Mouse (Mus musculus): ENCODE data around the gene Ttc4. TPM values are rescaled to one million over a fixed set of nuclear protein-coding genes. Genes with fewer than 3 reads are reported as not detected.

Ttc4 gene
- polyA plus RNA-seq, 1 experiment from 2014 or later: 158 TPM

GRCm38 (mm10) chr4:106645797-106646196, 32.9 kb downstream of the Ttc4 start:
- no peak for ATAC-seq (replicated peaks)
- Histone ChIP-seq H3K36me3 (replicated peaks) (no peaks in the 10 kb centered on the region), H3K4me3 (no peak overlapping the region), H3K27me3 (replicated peaks) (peaks cover 11% of the 10 kb centered on the region), H3K9me3 (no peaks in the 10 kb centered on the region), H3K4me1 (no peaks in the 10 kb centered on the region), H3K9ac (no peak overlapping the region), H3K4me2 (no peak overlapping the region), H3K27ac (no peak overlapping the region)
- 76% methylated on average over 5 of the region's 5 CpGs for WGBS

DNA sequence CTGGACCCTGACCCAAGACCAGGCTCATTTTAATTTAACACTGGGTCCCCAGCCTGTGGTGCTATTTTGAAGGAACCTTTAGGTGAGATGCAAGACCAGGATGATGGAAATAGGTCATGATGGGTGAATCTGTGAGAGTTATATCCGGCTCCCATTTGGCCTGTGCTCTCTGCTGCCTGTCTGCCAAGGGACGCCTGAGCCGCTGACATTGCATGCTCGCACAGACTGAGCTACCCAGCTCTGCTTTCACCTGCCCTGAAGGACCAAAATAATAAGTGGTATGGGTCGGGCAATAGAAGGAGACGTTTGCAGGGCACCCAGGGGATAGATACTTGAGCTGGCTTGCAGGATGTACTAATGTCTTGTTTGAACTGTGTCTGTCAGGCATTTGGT, 34.5 kb downstream of the Ttc4 start:
- WGBS: 78% methylated on average over 6 of the region's 6 CpGs
- no peak overlapping the region for H3K4me2 ChIP-seq
- no peak overlapping the region for H3K27ac ChIP-seq
- no peaks in the 10 kb centered on the region for H3K36me3 ChIP-seq (replicated peaks)
- H3K4me1 ChIP-seq: no peaks in the 10 kb centered on the region
- H3K9me3 ChIP-seq: no peaks in the 10 kb centered on the region
- peaks cover 11% of the 10 kb centered on the region for H3K27me3 ChIP-seq (replicated peaks)
- no peak overlapping the region for H3K4me3 ChIP-seq
- ATAC-seq (replicated peaks): no peak
- no peak overlapping the region for H3K9ac ChIP-seq

DNA sequence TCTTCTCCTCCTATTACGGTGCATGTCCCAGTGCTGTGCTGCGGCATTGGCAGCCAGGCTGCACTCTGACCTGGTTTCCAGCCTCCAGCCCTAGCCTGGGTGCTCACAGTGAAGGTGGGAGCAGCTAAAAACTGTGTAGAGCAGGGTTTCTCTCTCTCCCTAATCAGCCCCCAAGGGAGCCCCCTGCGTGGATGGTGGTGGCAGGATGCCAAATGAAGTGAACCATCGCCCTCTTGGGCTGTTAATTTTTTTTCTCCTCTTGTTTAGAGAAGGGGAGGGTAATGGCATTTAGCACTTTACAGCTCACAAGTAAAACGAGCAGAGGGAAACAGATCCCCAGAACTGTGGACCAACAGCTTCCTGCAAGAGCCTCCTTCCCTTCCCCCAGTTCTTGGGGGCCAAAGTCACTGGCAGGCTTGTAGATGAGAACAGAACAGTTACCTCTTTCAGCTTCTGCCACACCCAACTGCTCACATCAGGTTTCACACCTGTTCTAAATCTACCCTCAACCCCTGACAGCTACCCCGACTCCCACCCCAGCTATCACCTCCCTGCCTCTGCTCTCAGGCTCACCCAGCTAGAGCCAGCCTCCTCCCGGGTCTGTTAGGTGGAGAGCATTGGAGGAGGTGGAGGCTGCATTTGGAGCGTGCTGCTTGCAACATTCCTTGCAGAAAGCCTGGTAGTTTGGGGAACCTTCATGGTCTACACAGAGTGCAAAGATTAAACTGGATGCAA, 35.1 kb downstream of the Ttc4 start:
- 51% methylated on average over 8 of the region's 8 CpGs for WGBS
- Histone ChIP-seq H3K9me3 (no peaks in the 10 kb centered on the region), H3K27ac (no peak overlapping the region), H3K4me3 (no peak overlapping the region), H3K27me3 (replicated peaks) (peaks cover 11% of the 10 kb centered on the region), H3K36me3 (replicated peaks) (no peaks in the 10 kb centered on the region), H3K4me1 (no peaks in the 10 kb centered on the region), H3K4me2 (no peak overlapping the region), H3K9ac (no peak overlapping the region)
- no peak for ATAC-seq (replicated peaks)

GRCm38 (mm10) chr4:106634086-106634479, 44.7 kb downstream of the Ttc4 start:
- 31% methylated on average over 9 of the region's 9 CpGs for WGBS
- H3K4me1 ChIP-seq: peaks cover 48% of the 10 kb centered on the region
- H3K4me2 ChIP-seq: peak overlapping the region; percentile 28
- ATAC-seq (replicated peaks): peak; percentile 21
- H3K27ac ChIP-seq: peak overlapping the region; percentile 89
- H3K4me3 ChIP-seq: 0 out of 2 replicates have a peak overlapping the region, but pooled peaks have one; percentile 3
- H3K9ac ChIP-seq: no peak overlapping the region
- H3K9me3 ChIP-seq: no peaks in the 10 kb centered on the region
- no peaks in the 10 kb centered on the region for H3K36me3 ChIP-seq (replicated peaks)
- H3K27me3 ChIP-seq (replicated peaks): no peaks in the 10 kb centered on the region

DNA sequence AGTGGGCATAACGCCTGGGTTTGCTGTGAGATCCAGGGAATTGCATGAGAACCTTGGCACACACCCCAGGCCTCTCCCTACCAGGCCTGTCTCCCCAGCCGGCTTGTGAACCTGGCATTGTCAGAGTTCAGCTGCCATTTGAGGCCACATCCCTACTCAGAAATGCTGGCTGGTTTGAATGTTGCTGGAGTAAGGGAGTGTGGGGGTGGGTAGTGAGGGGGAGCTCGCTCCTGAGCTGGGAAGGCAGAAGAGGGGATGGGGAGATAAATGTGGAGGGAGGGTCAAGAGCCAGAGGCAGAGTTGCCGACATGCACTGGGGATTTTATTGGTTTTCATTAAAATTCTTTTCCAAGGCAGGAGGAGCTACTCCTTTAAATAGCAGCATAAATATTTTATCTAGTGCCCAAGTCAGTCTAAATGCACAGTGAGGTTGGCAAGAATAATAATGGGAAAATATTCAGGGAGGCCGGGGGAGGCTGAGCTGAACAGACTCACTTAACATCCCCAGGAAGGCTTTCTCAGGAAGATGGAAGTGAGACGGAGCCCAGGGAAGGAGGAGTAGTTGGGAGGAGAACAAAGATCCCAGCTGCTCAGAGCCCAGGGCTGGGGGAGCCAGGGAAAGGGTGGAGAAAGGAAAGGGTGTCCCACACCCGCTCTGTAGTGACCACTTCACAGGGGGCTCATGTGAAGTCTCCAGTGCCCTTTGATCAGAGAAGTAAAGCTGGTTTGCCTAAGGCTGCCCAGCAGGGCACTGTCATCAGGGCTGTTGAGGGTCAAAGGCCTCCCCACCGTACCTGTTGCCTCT, 45.3 kb downstream of the Ttc4 start:
- H3K27ac ChIP-seq: peak overlapping the region; percentile 89
- H3K9ac ChIP-seq: no peak overlapping the region
- H3K4me1 ChIP-seq: peaks cover 48% of the 10 kb centered on the region
- H3K27me3 ChIP-seq (replicated peaks): no peaks in the 10 kb centered on the region
- 21% methylated on average over 8 of the region's 8 CpGs for WGBS
- peak overlapping the region; percentile 28 for H3K4me2 ChIP-seq
- no peaks in the 10 kb centered on the region for H3K9me3 ChIP-seq
- H3K36me3 ChIP-seq (replicated peaks): no peaks in the 10 kb centered on the region
- H3K4me3 ChIP-seq: 0 out of 2 replicates have a peak overlapping the region, but pooled peaks have one; percentile 3
- peak; percentile 60 for ATAC-seq (replicated peaks)

DNA sequence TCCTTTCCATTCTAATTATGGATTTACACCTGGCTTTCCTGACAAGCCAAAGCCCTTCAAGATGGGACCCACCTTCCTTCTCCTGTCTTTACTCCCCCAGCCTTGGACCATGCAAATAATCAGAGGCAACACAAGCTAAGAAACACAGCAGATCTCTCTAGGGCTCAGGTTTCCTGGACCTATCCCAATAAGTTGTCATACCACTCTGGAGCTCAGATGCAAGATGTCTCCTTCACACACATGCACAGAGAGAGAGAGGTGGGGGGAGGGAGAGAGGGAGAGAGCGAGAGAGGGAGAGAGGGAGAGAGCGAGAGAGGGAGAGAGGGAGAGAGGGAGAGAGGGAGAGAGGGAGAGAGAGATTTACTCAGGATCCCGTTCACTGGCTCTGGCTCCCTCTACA, 46.4 kb downstream of the Ttc4 start:
- WGBS: 38% methylated on average over 1 of the region's 3 CpGs
- no peaks in the 10 kb centered on the region for H3K9me3 ChIP-seq
- H3K4me1 ChIP-seq: peaks cover 48% of the 10 kb centered on the region
- no peaks in the 10 kb centered on the region for H3K27me3 ChIP-seq (replicated peaks)
- H3K4me2 ChIP-seq: no peak overlapping the region
- ATAC-seq (replicated peaks): no peak
- H3K9ac ChIP-seq: no peak overlapping the region
- no peaks in the 10 kb centered on the region for H3K36me3 ChIP-seq (replicated peaks)
- peak overlapping the region; percentile 89 for H3K27ac ChIP-seq
- no peak overlapping the region for H3K4me3 ChIP-seq

DNA sequence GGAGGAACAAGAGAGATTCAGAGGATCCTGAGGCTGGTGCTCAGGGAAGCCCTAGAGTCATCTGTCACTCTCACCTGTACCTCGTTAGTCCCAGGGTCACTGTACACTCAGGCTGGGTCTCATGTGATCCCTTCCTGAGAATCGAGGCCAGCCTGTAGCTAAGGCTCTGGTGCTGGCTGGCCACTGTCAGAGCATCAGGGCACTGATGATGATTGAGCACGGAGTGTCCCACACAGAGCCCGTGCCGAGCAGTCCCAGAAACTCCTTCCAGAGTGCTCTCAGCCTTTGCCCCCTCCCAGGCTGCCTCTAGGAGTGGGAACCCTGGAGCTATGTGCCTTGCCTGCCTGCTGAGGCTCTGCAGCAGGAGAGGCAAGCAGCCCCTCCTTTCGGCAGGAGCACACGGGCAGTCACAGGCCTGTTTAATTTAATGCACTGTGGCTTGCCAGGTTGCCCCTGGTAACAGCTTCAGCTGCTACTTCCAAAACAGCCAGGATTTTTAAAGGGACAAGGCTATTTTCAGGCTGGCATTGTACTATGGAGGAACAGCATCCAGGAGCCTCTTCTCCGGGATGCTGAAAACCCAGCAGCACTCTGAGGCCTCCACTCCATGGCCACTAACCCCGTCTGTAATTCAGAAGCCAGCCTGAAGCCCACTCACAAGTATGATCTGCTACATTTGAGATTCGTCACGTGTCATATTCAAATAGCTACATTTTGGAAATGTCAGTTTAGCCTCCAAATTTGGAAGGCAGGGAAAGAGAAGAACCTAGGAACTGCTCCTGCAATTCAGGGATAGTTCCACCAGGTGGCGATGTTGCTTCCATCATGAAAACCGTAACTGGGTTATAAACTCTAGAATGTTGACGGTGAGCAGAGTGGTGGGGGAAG, 48.2 kb downstream of the Ttc4 start:
- no peaks in the 10 kb centered on the region for H3K9me3 ChIP-seq

DNA sequence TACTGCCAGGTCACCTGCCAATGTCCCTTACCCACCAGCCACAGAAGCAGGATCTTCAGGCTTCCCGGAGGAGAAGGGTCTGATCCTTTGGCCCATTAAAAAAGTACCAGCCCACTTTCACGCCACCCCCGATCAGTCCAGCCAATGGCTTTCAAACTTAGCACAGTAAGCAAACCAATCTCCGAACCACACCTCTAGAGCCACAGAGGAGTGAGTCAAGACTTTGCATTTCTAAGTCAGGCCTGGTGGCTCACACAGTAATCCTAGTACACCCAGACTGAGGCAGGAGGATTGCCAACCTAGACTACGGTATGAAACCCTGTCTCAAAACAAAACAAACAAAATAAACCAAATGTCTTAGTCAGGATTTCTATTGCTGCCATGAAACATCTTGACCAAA, 49.4 kb downstream of the Ttc4 start:
- no peaks in the 10 kb centered on the region for H3K9me3 ChIP-seq
- no peak for ATAC-seq (replicated peaks)
- H3K4me3 ChIP-seq: no peak overlapping the region
- H3K27ac ChIP-seq: no peak overlapping the region
- no peaks in the 10 kb centered on the region for H3K36me3 ChIP-seq (replicated peaks)
- H3K4me2 ChIP-seq: no peak overlapping the region
- 77% methylated on average over 5 of the region's 5 CpGs for WGBS
- no peak overlapping the region for H3K9ac ChIP-seq
- 0 out of 2 replicates have a peak, but pooled peaks cover 6% of the 10 kb centered on the region for H3K27me3 ChIP-seq (replicated peaks)
- H3K4me1 ChIP-seq: peaks cover 52% of the 10 kb centered on the region

More for the DNA sequence above, 48.2 kb downstream of the Ttc4 start:
- WGBS: 12% methylated on average over 14 of the region's 14 CpGs
- peak; percentile 80 for ATAC-seq (replicated peaks)
- H3K4me3 ChIP-seq: no peak overlapping the region
- H3K27ac ChIP-seq: peak overlapping the region; percentile 88
- no peaks in the 10 kb centered on the region for H3K36me3 ChIP-seq (replicated peaks)
- H3K27me3 ChIP-seq (replicated peaks): no peaks in the 10 kb centered on the region
- H3K9ac ChIP-seq: peak overlapping the region; percentile 27
- H3K4me1 ChIP-seq: peaks cover 56% of the 10 kb centered on the region
- H3K4me2 ChIP-seq: peak overlapping the region; percentile 37

DNA sequence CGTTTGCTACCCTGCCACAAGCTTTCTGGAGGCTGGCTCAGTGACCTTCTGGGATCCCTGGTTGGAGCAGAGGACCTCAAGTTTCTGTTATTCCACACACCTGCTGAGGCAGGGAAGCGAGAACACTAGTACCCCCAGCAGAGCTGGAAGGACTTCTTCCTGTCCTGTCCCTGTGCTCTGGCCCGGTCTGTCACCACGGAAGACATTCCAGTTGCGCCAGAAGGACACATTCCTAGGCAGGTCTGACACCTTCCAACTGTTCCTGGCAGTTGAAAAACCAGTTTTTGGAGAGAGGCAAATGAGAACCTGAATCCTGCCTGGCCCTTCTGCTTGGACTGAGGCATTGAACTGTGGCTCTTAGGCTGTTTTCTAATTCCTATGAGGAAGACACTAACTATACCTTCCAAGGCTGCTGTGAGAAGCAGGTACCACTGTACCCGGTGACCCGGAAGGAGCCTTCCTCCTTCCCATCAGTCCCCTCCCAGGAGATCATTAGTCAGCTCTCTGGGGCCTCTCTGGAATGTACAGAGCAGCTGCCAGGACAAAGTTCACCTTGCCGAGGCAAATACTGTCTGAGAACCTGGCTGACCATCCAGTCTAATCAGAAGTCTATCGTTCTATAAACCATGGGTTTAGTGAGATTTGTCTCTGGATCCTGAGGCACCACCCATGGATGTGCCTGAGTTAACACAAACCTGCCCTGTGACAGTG, 49.9 kb downstream of the Ttc4 start:
- Histone ChIP-seq H3K9ac (no peak overlapping the region), H3K27me3 (replicated peaks) (peaks cover 12% of the 10 kb centered on the region; the same call in 1 of the 2 replicates), H3K27ac (no peak overlapping the region), H3K4me1 (peaks cover 47% of the 10 kb centered on the region), H3K9me3 (no peaks in the 10 kb centered on the region), H3K4me3 (no peak overlapping the region), H3K4me2 (no peak overlapping the region), H3K36me3 (replicated peaks) (no peaks in the 10 kb centered on the region)
- ATAC-seq (replicated peaks): no peak
- WGBS: 64% methylated on average over 9 of the region's 9 CpGs

- H3K27ac ChIP-seq: no peak overlapping the region
- peaks cover 22% of the 10 kb centered on the region for H3K27me3 ChIP-seq (replicated peaks)
- H3K36me3 ChIP-seq (replicated peaks): no peaks in the 10 kb centered on the region
- H3K4me1 ChIP-seq: peaks cover 38% of the 10 kb centered on the region
- ATAC-seq (replicated peaks): no peak
- H3K4me3 ChIP-seq: no peak overlapping the region
- no peaks in the 10 kb centered on the region for H3K9me3 ChIP-seq
- H3K4me2 ChIP-seq: no peak overlapping the region
- H3K9ac ChIP-seq: no peak overlapping the region
- WGBS: 70% methylated on average over 5 of the region's 5 CpGs
Measured at GRCm38 (mm10) chr4:106627809-106628208, 50.9 kb downstream of the Ttc4 start.

DNA sequence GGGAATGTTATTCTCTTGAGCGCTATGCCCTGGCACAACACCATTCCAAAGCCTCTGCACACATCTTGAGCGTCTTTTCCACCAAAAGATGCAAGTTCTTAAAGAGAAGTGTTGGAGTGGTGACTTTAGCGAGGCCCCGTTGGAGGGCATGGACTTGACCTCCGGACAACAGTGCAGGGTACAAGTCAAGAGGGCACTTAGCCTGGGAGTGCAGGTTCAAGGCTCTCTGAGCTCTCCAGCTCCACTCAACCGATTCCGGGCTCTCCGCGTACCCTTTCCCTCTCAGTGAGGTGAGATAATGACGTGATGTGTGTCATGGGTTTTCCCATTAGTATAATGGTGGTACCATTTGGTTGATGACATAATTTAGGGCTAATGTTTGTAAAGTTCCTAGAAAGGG, 54.5 kb downstream of the Ttc4 start:
- Histone ChIP-seq H3K4me1 (peaks cover 17% of the 10 kb centered on the region), H3K36me3 (replicated peaks) (no peaks in the 10 kb centered on the region), H3K27ac (no peak overlapping the region), H3K9me3 (no peaks in the 10 kb centered on the region), H3K4me2 (no peak overlapping the region), H3K9ac (no peak overlapping the region), H3K4me3 (no peak overlapping the region), H3K27me3 (replicated peaks) (peaks cover 36% of the 10 kb centered on the region)
- ATAC-seq (replicated peaks): no peak
- WGBS: 93% methylated on average over 10 of the region's 10 CpGs

Measured in midbrain, embryonic 15.5 days (tissue).